Mouse (Mus musculus) cortical plate, adult 2 months (tissue): ENCODE results near the gene Ripk3.

Experiments
- CTCF ChIP-seq: fragments of 200-500 bp; IDR thresholded peaks from 2 replicates; pipeline ENCODE4 v1.5.1; 2011; ENCODE audit warnings: mild to moderate bottlenecking, control low read depth, low read length; ENCODE audit not compliant: insufficient read depth; ENCODE audit errors: extremely low read depth
- POLR2A ChIP-seq: fragments of 200-500 bp; IDR thresholded peaks from 2 replicates; pipeline ENCODE4 v1.6.1; 2011; ENCODE audit warnings: mild to moderate bottlenecking, low read length, control low read depth; ENCODE audit not compliant: insufficient read depth; ENCODE audit errors: extremely low read depth

GRCm38 (mm10) chr14:55780736-55781135, 7.9 kb downstream of the Ripk3 start:
- TF ChIP-seq CTCF = no peak
- no peak for TF ChIP-seq POLR2A
